Mouse (Mus musculus) right cerebral cortex, postnatal 10 days (tissue): ENCODE measurements around the gene Lrmda.

Experiments
- DNase-seq, 2 experiments: peaks; one replicate each; pipeline ENCODE4 v3.0.0; 2021; ENCODE audit warnings: low spot score in 2 of 2

The Lrmda gene

DNA sequence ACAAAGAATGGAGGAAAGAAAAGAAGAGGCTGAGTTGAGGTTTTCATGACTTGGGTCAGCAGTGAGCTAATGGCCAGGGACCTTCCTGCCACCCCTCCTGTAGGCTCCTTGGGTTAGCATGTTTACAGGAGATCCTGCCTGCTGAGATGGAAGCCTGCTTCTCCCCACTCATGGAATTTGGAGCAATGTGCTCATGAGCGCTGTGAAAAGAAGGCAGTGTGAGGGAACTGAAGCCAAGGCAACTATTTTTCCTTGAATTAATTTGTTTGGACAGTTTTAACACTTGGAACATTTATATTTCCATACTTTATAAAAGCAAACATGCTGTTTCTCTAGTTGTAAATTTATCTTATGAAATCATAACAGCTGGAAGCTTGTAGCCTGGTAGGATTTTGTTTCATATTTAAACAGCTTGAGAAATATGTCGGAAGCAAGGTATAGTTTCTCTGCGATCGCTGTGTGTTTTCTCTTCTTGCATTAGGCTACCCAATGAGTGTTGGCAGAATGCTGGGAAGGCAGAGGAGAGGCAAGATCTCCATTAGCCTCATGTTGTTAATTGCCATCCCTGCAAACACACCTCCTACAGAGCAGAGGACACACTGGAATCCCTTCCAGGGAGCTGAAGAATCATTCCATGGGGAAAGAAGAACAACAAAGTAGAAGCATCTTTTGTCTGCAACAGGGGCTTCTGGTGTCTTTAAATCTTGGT is 911.8 kb downstream of the Lrmda start:
- peak; percentile 23 to 38 for DNase-seq

DNA sequence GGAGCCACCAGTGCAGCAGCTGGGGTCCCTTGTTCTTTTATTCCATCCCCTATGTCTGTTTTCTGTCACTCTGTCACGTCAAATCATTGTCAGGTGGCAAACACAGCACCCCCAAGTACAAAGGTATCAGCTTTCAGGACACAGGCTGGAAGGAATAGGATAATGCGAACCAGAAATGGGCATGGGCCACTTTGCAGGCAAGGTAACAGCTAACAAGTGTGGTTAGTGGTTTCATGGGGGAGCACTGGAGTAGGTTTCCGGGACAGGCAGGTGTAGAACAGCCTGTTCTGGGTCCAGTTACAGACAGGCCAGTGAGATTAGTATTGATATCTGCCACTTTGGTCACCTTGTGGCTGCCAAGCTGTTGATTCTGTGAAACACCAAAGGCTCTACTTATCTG is 917.2 kb downstream of the Lrmda start:
- DNase-seq, result no peak

DNA sequence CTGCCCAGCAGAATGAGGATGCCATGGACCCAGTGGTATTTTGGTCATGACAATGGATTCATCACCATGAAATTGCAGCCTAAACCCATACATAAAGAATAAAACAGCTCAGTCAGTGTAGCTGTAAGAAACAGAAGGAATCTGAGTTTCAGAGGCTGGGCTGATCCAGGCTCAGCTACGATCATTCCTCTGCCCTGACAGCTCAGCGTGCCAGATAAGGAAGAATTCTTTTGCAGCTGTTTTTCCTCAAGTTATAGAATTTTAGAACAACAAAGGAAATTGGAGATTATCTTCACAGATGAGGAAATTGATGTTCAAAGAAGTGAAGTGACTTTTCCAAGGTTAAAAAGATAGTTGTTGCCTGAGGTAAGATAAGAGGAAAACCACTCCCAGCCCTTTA is 921.1 kb downstream of the Lrmda start:
- no peak for DNase-seq

DNA sequence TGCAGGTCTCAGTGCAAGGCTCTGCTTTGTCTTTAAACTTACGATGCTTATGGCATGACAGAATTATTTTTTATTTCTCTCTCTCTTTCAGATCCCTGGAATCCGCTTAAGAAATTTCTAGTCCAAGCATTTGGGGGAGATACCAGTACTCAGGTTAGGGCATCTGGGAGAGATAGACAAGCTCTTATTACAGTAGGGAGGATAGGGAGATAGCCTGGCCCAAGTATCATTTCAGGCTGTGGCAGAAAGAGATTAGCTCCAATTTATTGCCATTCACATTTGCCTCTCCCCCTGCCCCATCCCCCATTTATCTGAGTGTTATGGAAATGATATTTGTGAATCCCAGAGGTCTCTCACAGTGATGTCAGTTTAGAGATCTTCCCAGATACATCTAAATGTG is 923.1 kb downstream of the Lrmda start:
- DNase-seq, result no peak

DNA sequence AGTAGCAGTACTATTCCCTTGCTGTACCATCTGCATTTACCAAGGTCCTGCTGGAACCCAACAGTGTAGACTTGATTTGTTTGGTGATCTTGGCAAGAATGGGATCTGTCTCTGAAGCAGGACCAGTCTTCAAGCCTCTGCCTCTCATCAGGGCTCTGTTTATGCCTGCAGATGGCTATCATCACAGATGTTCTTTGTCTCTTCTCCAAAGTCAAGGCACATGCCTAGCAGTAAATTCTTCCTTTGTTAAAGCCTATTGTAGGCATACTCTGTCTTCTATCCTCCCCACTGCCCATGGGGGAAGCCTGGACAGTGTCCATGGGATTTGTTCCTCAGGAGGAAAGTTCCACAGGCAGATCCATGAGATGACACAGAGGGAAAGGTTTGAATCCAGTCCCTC is 930.0 kb downstream of the Lrmda start:
- DNase-seq, result no peak

DNA sequence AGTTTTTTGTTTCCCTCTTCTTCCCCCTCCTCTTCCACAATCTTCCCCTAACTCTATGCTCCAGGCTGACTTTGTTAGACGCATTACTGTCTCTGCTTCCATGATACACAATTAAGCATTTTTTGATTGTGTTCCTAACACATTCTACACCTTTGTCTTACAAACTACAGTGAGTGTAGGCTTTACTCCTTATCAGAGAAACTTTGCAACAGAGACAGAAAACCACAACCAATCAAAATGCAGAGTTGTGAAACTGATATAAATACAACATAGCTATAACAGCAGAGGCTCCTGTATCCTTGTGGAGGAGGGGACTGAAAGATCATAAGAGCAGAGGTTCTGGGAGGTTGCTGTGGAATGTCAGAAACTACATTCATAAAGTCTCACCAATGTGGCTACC is 933.5 kb downstream of the Lrmda start:
- DNase-seq, result no peak

DNA sequence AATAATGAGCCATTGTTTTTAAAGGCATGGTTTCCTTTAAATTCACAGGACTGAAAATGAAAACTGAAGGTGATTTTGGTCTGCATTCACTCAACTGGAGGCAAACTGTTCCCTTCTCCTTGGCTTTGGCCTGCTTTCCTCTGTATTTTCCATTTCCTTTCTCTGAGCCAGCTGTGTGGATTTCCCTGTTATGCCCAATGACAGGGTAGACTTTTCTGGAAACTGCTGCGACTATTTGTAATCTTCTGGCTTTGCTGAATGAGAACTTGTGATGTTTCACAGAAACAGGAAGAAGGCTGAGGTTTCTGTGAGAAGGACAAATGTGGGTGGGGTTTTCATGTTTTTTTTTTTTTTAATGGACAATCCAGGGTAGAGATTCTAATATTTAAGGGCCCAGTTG is 940.7 kb downstream of the Lrmda start:
- no peak for DNase-seq

DNA sequence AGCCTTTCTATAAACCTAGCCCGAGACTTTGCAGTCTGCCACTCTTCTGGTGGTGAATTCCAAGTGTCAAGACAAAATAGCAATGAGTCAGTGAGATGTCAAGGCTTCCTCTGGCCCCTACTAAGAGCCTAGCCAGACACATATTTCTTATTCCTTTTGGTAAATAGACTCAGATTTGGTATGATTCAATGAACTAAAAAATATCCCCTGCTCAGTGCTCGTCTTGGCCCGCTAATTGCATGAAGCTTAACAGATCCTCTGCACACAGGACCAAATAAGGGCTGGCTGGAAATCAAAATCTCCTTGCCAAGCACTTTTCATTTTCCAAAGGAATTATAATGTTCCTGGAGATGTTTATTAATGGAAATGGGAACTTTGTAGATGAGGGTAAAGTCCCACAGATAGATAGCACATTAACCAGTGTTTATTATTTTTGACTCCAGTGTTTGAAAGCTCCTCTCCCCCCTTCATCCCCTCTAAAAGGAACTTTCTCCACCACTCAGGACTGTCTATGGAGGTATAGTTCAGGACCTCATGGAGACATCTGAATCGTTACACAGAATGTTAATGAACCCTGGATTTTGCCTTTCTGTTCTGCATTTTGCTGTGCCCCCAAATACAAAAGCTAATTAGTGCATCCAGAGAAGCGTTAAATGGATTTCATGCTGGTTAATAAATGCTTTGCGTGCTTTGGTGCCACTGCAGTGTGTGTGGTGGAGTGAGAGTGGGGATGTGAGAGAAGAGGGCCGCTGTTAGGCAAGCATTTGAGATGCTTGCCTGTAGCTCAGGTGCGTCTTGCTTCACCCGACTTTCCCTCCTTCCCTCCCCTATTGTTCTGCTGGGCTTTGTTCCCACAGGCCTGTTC is 945.5 kb downstream of the Lrmda start:
- no peak for DNase-seq

DNA sequence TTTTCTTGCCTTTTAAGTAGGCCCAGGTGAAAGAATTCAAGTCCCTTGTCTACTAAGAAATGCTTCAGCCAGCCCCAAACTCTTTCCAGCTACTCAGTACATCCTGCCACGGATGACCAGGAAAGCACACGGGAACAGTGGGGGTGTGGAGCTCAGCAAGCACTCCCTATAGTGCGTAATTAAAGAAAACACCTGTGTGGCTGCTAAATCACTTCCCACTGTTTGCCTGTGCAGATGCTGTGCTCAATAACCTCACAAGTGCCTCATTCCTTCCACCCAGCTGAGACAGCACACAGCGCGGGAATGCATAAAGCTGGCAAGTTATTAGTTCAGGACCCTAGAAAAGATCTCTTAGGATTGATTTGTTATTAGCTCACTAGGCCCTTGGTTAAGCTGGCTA is 949.2 kb downstream of the Lrmda start:
- no peak for DNase-seq

DNA sequence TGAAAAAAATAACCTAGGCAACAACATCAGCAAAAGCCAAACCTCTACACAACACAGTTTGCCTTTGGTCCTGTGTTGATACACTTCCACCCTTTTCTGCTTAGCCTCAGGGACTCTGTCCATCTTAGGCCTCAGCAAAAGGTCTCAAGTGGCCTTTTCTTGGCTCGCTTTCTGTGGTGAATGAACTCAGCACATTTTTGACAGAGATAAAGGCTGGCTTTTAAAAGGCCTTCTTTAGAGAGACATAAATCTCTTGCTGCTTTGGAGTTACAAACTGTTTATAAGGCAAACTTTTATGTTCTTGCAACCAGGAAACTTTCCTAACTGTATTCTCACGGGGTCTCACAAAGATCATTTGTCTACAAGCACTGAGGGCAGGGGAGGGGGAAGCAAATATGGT is 967.2 kb downstream of the Lrmda start:
- DNase-seq, result no peak

DNA sequence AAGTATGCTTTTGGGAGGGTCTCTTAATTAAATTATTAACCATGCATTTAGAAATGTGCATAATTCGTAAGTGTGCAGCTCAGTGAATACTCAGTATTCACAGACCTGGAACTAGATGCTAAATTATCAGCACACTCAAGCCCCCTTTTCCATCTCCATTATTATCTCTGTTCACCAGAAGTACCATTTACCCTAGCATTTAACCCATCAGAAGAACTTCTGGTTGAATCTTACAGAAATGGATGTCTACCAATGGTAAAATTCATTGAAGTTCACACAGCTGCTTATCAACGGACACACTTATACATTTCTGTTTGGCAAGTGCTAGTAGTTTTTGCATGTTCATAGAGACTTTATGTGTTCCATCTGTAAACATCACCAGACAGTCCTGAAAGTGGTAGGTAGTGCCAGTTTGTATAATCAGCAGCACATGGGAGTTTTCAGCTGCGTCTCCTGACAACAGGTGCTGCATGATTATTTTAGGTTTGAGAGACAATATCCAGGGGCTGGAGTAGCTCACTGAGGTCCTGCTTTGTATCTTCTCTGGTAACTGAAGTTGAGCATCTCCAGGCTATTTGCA is 968.7 kb downstream of the Lrmda start:
- DNase-seq, result no peak

DNA sequence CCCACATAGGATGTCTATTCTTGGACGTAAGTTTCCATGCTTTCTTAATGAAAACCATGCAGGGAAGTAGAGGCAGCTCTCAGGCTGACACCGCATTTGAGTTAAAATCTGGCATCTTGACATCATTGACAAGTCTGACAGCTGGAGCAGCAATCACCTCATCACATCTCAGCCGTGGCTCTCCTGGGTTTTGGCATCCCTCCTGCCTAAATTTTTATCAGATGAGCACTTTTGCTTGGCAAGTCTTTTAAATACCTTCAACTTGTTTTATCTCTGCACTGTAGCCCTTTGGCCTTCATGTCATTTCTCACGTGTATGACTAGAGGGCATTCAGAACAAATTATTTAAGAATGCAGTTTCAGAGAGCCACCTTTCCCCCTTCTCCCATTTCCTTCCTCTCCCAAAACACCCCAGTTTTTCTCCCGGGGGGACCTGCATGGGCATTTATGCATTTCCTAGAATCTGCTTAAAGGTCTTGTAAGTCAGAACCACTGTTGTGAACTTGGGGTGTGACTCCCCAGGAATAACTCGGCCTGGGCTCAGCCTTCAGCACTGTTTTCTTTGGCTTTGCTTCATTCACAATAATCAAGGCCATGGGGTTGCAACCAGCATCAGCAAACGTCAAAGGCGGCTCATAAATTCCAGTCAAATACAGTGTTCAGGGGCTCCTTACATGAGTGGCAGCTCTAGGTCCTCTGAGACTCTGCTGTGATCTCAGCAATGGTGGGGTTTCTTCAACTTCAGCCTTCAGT is 975.8 kb downstream of the Lrmda start:
- no peak for DNase-seq

DNA sequence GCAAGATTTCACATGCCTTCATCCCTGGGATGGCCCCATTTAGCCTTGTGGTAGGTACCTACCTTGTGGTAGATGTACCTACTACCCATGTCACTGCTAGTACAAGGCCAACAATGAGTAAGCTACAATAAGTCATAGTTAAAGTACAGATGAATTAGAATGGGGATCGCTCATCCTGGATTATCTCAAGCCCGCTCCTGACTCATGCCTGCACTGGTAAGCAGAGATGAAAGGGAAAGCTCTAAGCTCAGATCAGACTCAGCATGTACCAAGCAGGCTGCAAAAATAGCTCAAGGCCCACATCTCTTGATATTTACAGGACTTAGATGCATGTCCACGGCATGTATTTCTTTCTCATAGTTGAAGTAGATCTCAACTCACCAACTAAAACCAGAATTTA is 979.4 kb downstream of the Lrmda start:
- DNase-seq, result no peak

DNA sequence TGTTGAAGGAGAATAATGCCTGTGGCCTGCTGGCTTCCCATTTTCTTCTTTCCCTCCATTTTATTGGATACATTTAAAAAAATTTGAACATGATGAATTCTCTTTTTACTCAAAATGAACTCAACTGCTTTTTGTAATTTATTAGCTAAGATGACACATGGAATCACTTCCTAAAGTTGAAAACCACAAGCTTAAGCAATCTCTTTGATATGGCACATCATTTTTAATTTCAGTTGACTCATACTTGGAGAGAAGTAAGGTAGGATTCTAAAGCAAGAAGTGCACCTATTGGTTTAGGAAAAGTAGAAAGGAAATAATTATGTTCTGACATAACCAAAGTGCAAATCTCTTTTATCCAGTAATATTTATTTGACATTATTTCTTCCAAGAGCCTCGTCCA is 992.5 kb downstream of the Lrmda start:
- DNase-seq, result no peak

DNA sequence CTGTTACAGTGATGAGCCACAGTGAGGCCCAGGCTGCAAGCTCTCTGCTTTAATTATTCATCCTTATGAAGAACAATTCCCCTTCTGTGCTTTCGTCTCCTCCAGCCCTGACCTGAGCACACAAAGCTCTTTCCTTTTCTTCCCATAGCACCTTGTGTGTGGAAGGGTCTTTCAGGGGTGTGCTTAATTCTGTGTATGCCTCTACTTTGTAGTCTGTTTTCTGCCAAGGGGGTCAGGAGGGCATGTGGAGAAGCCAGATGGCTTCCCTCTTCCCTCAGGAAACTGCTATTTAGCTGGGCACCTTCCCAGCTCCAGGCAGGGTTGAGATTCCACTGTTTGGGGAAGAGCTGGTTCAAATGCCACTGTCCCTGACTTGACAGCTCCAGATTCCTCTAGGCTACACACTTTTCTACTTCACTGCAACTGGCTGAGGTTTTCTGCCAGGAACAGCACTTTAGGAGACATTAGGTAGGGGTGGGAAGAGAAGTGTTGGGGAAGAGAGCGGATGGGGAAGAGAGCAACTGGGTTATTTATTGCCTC is 995.3 kb downstream of the Lrmda start:
- peak in 1 of 2 experiments; percentile 29 for DNase-seq

DNA sequence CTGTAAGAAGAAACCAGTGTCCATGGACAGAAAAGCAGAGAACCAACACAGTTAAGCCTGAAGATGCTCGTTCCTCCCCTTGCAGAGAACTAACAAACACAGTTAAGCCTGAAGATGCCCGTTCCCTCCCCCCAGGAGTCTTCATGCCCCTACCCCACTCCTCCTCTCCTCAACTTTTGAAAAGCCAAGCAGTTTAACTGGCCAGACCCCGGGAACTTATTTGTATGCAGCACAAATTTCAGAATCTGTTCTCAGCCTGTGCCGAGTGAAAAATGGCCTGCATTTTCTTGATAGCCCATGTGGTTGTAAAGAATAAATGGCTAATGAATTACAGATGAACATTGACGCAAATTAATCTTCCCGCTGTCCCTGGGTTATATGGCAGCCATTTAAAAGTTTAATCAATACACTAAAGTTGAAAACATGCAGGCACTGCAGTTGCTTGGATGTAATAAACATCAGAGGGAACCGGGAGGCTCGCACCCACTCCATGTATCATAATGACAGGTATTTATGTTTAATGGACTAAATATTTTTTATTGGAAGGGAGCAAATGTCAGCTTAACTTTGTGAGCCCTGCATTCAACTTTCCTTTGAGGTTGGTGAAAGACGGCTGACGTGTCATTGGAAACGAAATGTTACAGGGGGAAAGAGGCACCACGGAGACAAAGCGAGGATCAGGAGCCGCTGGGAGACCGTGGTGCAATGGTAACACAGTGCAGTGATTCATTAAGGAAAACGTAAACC is 996.0 kb downstream of the Lrmda start:
- DNase-seq, result no peak

DNA sequence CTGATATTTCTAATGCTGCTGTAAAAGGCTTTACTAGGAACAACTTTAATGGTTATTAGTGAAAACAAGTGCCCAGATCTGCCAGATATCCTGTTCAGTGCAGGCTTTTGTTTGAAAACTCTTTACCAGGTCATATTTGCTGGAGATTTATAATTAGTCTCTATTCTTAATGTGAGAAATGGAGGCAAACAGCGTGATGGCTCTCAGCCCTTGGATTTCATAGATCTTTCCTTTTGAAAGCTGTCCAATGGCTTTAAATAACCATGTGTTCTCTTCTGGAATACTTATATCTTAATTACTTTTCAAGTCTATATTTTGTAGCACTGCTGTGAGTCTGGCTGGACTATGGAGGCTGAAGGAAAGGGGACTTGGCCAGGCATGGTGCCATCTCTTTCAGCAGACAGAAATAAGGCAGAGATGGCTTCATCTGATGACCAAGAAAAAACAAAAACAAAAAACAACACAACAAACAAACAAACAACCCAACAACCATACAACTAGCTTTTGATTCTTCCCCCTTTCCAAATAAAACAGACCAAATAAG is 996.6 kb downstream of the Lrmda start:
- no peak for DNase-seq

DNA sequence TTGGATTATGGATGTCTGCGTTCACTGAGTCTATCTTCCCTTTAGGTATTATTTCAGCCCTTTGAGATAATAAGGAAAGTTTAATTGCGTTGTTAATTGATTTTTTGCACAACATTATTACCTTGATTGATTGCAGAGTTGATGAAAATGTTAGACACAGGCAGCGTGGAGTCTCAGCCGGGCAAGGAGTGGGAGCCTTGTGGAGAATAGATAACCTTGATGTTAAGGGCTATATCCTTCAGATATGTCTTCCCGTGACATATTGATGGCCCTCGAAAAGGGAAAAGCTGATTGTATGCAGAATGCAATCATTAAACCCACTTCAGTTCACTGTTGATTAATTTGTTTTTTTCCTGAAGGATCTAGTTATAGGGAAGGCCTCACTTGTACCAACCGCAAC is 1021.5 kb downstream of the Lrmda start:
- DNase-seq, result peak in 1 of 2 experiments; percentile 3

DNA sequence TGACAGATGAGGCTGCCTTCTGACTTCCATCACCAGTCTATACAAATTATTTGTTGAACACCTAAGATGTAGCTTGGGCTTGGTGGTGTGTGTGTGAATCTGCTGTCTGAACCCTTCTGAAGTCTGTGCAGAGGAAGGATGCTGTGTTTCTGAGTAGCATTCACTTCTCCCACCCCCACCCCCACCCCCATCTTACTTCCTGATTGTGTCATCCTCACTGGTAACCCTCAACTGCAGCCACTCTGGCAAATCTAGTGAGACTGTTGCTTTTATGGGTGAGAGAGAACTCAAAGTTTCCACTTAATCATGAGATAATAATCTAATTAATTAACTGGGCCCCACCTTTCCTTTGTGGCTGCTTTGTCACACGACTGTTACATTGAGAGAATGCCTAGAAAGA is 1025.8 kb downstream of the Lrmda start:
- DNase-seq, result no peak

DNA sequence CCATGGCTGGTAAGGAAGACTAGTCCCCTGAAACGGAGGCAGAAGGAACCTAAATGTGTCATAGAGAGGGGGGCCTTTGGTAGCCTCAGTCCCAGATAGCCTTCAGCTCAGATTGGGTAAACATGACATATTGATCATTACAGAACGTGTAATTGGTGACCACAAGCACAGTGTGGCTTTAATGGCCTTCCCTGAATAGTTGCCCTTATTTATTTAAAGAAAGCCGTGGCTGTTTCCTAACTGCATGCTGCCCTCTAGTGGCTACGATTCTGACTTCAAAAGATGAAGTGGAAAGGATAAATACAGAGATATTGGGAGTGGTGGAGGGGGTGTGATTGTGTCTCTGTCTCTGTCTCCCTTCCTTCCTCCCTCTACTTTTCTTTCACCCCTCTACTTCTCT is 1026.8 kb downstream of the Lrmda start:
- DNase-seq, result peak; percentile 75 to 82

DNA sequence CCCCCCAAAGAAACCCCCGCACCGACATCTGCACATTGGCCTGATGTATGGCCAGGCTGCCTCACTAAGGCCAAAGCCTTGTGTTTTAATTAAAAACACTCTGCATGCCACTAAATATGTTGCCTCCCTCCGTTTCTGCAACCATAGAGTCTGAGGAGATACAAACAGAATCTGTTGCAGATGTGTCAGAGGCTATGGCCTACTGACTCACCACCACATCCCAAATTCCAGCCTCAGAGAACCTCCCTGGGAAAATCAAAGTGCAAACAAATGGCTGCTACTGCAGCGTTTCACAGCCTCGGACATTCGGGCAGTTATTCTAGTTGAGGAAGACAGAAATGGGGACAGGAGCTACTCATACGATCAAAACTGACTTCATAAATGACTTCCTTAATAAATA is 1031.9 kb downstream of the Lrmda start:
- DNase-seq, result no peak
